In genomic region chr8:122728630-122729029, GRCm38 (mm10) we compare ENCODE assay signal across 22 mouse cellular contexts. TPM values are rescaled to one million over a fixed set of nuclear protein-coding genes. Genes with fewer than 3 reads are reported as not detected.
DNase-seq lines count a peak whose midpoint lies in the region; ATAC-seq lines count a peak whose summit lies in the region.
"Had no signal": no experiment of that assay in that cellular context is flagged by ENCODE, and none has a peak within 500 bp of the region (broad histone marks: within the 10 kb centered on the region; RNA-seq: fewer than 3 reads in every experiment).

No protein-coding gene starts in this region.

- H3K27ac ChIP-seq in hindbrain, embryonic 16.5 days (ENCODE audit: low read depth, low read length): no peak overlapping the region
- H3K27ac ChIP-seq in hindbrain, embryonic 10.5 days: no peak overlapping the region
- no peak overlapping the region for H3K27ac ChIP-seq in midbrain, embryonic 15.5 days
- H3K27ac ChIP-seq in midbrain, embryonic 11.5 days (ENCODE audit: low read depth, low read length): no peak overlapping the region
- peak overlapping the region; percentile 47; the same call in 1 of the 2 replicates for H3K27ac ChIP-seq in limb, embryonic 10.5 days
- no peak overlapping the region for H3K27ac ChIP-seq in limb, embryonic 13.5 days
- H3K27ac ChIP-seq: embryonic facial prominence, embryonic 12.5 days; embryonic facial prominence, embryonic 15.5 days; forebrain, embryonic 15.5 days had no signal

- 26% methylated on average over 3 of the region's 3 CpGs for WGBS in hindbrain, embryonic 16.5 days
- 9% methylated on average over 3 of the region's 3 CpGs for WGBS in hindbrain, embryonic 10.5 days
- WGBS in midbrain, embryonic 15.5 days: 6% methylated on average over 3 of the region's 3 CpGs
- WGBS in midbrain, embryonic 11.5 days: 7% methylated on average over 3 of the region's 3 CpGs
- 15% methylated on average over 3 of the region's 3 CpGs for WGBS in limb, embryonic 10.5 days
- 8% methylated on average over 3 of the region's 3 CpGs for WGBS in limb, embryonic 13.5 days

- no peak overlapping the region for H3K4me3 ChIP-seq in hindbrain, embryonic 16.5 days (ENCODE audit: low read length)
- no peak overlapping the region for H3K4me3 ChIP-seq in hindbrain, embryonic 10.5 days
- H3K4me3 ChIP-seq in midbrain, embryonic 15.5 days: no peak overlapping the region
- H3K4me3 ChIP-seq in midbrain, embryonic 11.5 days (ENCODE audit: low read depth, low read length): no peak overlapping the region
- no peak overlapping the region for H3K4me3 ChIP-seq in limb, embryonic 10.5 days
- H3K4me3 ChIP-seq in limb, embryonic 13.5 days: no peak overlapping the region
- H3K4me3 ChIP-seq: embryonic facial prominence, embryonic 12.5 days; embryonic facial prominence, embryonic 15.5 days; forebrain, embryonic 15.5 days had no signal

- H3K4me2 ChIP-seq in hindbrain, embryonic 16.5 days (ENCODE audit: low read length): no peak overlapping the region
- H3K4me2 ChIP-seq in midbrain, embryonic 15.5 days: no peak overlapping the region
- no peak overlapping the region for H3K4me2 ChIP-seq in midbrain, embryonic 11.5 days
- no peak overlapping the region for H3K4me2 ChIP-seq in limb, embryonic 13.5 days (replicated peaks)
- H3K4me2 ChIP-seq: embryonic facial prominence, embryonic 12.5 days; embryonic facial prominence, embryonic 15.5 days; forebrain, embryonic 15.5 days; heart, embryonic 11.5 days had no signal

- no peak for DNase-seq in hindbrain, embryonic 10.5 days (ENCODE audit: low spot score)
- no peak for DNase-seq in midbrain, embryonic 11.5 days (ENCODE audit: low spot score, missing footprints)
- peak; percentile 38 for DNase-seq in limb, embryonic 10.5 days (ENCODE audit: low spot score)
- DNase-seq in spleen, adult 18-20 months: no peak
- no peak for DNase-seq in urinary bladder, adult 18-20 months (ENCODE audit: low spot score in 2 of 2)
- DNase-seq: adrenal gland, adult 2 months; adrenal gland, postnatal 14 days; cerebellum, adult 11 months; cerebellum, adult 2 months; cerebellum, adult 9-11 months; cerebellum, postnatal 25 days; gastrocnemius, postnatal 10 days; gastrocnemius, postnatal 36 days had no signal

- H3K36me3 ChIP-seq in hindbrain, embryonic 16.5 days (ENCODE audit: control insufficient read depth, insufficient read depth, low read length): no peaks in the 10 kb centered on the region
- no peaks in the 10 kb centered on the region for H3K36me3 ChIP-seq in hindbrain, embryonic 10.5 days
- no peaks in the 10 kb centered on the region for H3K36me3 ChIP-seq in midbrain, embryonic 15.5 days (replicated peaks)
- H3K36me3 ChIP-seq in midbrain, embryonic 11.5 days (ENCODE audit: control insufficient read depth, insufficient read depth, low read length): no peaks in the 10 kb centered on the region
- H3K36me3 ChIP-seq in limb, embryonic 10.5 days: no peaks in the 10 kb centered on the region
- H3K36me3 ChIP-seq in limb, embryonic 13.5 days: no peaks in the 10 kb centered on the region
- H3K36me3 ChIP-seq: embryonic facial prominence, embryonic 12.5 days; embryonic facial prominence, embryonic 15.5 days; forebrain, embryonic 15.5 days had no signal

- H3K9me3 ChIP-seq in hindbrain, embryonic 16.5 days (ENCODE audit: control insufficient read depth, low read length): no peaks in the 10 kb centered on the region
- H3K9me3 ChIP-seq in hindbrain, embryonic 10.5 days: no peaks in the 10 kb centered on the region
- H3K9me3 ChIP-seq in midbrain, embryonic 15.5 days: no peaks in the 10 kb centered on the region
- no peaks in the 10 kb centered on the region for H3K9me3 ChIP-seq in midbrain, embryonic 11.5 days (ENCODE audit: control insufficient read depth, low read length)
- H3K9me3 ChIP-seq in limb, embryonic 10.5 days (replicated peaks): no peaks in the 10 kb centered on the region
- no peaks in the 10 kb centered on the region for H3K9me3 ChIP-seq in limb, embryonic 13.5 days
- H3K9me3 ChIP-seq: embryonic facial prominence, embryonic 12.5 days; embryonic facial prominence, embryonic 15.5 days; forebrain, embryonic 15.5 days had no signal

- no peaks in the 10 kb centered on the region for H3K27me3 ChIP-seq in hindbrain, embryonic 16.5 days (replicated peaks; ENCODE audit: control insufficient read depth, insufficient read depth, low read length)
- peaks cover 14% of the 10 kb centered on the region; the same call in 1 of the 2 replicates for H3K27me3 ChIP-seq in hindbrain, embryonic 10.5 days (ENCODE audit: insufficient read depth, poor library complexity, severe bottlenecking)
- no peaks in the 10 kb centered on the region for H3K27me3 ChIP-seq in midbrain, embryonic 15.5 days (replicated peaks)
- no peaks in the 10 kb centered on the region for H3K27me3 ChIP-seq in midbrain, embryonic 11.5 days (ENCODE audit: control insufficient read depth, insufficient read depth, low read length)
- peaks cover 30% of the 10 kb centered on the region for H3K27me3 ChIP-seq in limb, embryonic 10.5 days (ENCODE audit: low read depth, poor library complexity, severe bottlenecking)
- H3K27me3 ChIP-seq in limb, embryonic 13.5 days: no peaks in the 10 kb centered on the region; the same call in 1 of the 2 replicates
- H3K27me3 ChIP-seq: embryonic facial prominence, embryonic 12.5 days; embryonic facial prominence, embryonic 15.5 days; forebrain, embryonic 15.5 days had no signal

- H3K4me1 ChIP-seq in hindbrain, embryonic 16.5 days (ENCODE audit: control insufficient read depth, insufficient read depth, low read depth, low read length): no peaks in the 10 kb centered on the region; the same call in 1 of the 2 replicates
- H3K4me1 ChIP-seq in hindbrain, embryonic 10.5 days (replicated peaks): peaks cover 14% of the 10 kb centered on the region; the same call in 1 of the 2 replicates
- H3K4me1 ChIP-seq in midbrain, embryonic 15.5 days: peaks cover 4% of the 10 kb centered on the region; the same call in 1 of the 2 replicates
- H3K4me1 ChIP-seq in midbrain, embryonic 11.5 days (ENCODE audit: control insufficient read depth, insufficient read depth, low read length): no peaks in the 10 kb centered on the region
- peaks cover 20% of the 10 kb centered on the region for H3K4me1 ChIP-seq in limb, embryonic 10.5 days
- peaks cover 12% of the 10 kb centered on the region for H3K4me1 ChIP-seq in limb, embryonic 13.5 days
- H3K4me1 ChIP-seq: embryonic facial prominence, embryonic 12.5 days had no signal

- ATAC-seq in hindbrain, embryonic 16.5 days: peak; percentile 29; the same call in 1 of the 2 replicates
- ATAC-seq in midbrain, embryonic 15.5 days (replicated peaks): 0 out of 2 replicates have a peak, but pooled peaks have one; percentile 56
- no peak for ATAC-seq in midbrain, embryonic 11.5 days (ENCODE audit: low FRiP score)
- no peak for ATAC-seq in limb, embryonic 13.5 days (ENCODE audit: low FRiP score, low read depth)
- ATAC-seq: CD4-positive, CD25-positive, alpha-beta regulatory T cell, adult 4 months; forebrain, embryonic 15.5 days; inflammation-experienced regulatory T-cells, adult 6 months had no signal

- H3K9ac ChIP-seq in hindbrain, embryonic 16.5 days (ENCODE audit: low read depth, low read length): no peak overlapping the region
- H3K9ac ChIP-seq in midbrain, embryonic 15.5 days: no peak overlapping the region
- no peak overlapping the region for H3K9ac ChIP-seq in midbrain, embryonic 11.5 days (ENCODE audit: low read length)
- peak overlapping the region; percentile 26 for H3K9ac ChIP-seq in limb, embryonic 13.5 days
- H3K9ac ChIP-seq: embryonic facial prominence, embryonic 12.5 days; embryonic facial prominence, embryonic 15.5 days; forebrain, embryonic 15.5 days had no signal

RNA-seq across cellular contexts. Expression of gene Cbfa2t3, which starts 29.7 kb away (rescaled TPM):
- polyA plus RNA-seq in hindbrain, embryonic 16.5 days (2015; fragmentation: Nextera tagmentation; extraction: Ambion mirVana): 12.6 and 18.3 TPM in 2 replicates
- 2.2 and 5.4 TPM in 2 replicates for polyA plus RNA-seq in hindbrain, embryonic 10.5 days (2016; fragmentation: Nextera tagmentation; extraction: Ambion mirVana)
- polyA plus RNA-seq in midbrain, embryonic 15.5 days (2015; fragmentation: Nextera tagmentation; extraction: Ambion mirVana): 20.2 and 21.4 TPM in 2 replicates
- polyA plus RNA-seq in midbrain, embryonic 11.5 days (2014; fragmentation: Nextera tagmentation; extraction: Ambion mirVana): 6.1 and 6.4 TPM in 2 replicates
- 2.0 and 2.8 TPM in 2 replicates for polyA plus RNA-seq in limb, embryonic 10.5 days (2016; fragmentation: Nextera tagmentation; extraction: Ambion mirVana)
- polyA plus RNA-seq in limb, embryonic 13.5 days (2015; fragmentation: Nextera tagmentation; extraction: Ambion mirVana): 4.3 and 4.8 TPM in 2 replicates

RNA-seq across cellular contexts. Expression of gene Acsf3, which starts 46.7 kb away (rescaled TPM):
- polyA plus RNA-seq in hindbrain, embryonic 16.5 days (2015; fragmentation: Nextera tagmentation; extraction: Ambion mirVana): 17.8 and 19.3 TPM in 2 replicates
- polyA plus RNA-seq in hindbrain, embryonic 10.5 days (2016; fragmentation: Nextera tagmentation; extraction: Ambion mirVana): 16.5 and 18.0 TPM in 2 replicates
- 16.4 and 18.3 TPM in 2 replicates for polyA plus RNA-seq in midbrain, embryonic 15.5 days (2015; fragmentation: Nextera tagmentation; extraction: Ambion mirVana)
- polyA plus RNA-seq in midbrain, embryonic 11.5 days (2014; fragmentation: Nextera tagmentation; extraction: Ambion mirVana): 13.9 and 14.9 TPM in 2 replicates
- polyA plus RNA-seq in limb, embryonic 10.5 days (2016; fragmentation: Nextera tagmentation; extraction: Ambion mirVana): 18.6 and 19.2 TPM in 2 replicates
- polyA plus RNA-seq in limb, embryonic 13.5 days (2015; fragmentation: Nextera tagmentation; extraction: Ambion mirVana): 18.2 and 19.8 TPM in 2 replicates

Comparison
In these comparisons a context has a peak if more than half of its experiments do, and no peak if none do; other contexts are left out.
1. ATAC-seq: peak in hindbrain, embryonic 16.5 days (single experiment) and midbrain, embryonic 15.5 days (single experiment); none in midbrain, embryonic 11.5 days (single experiment) and limb, embryonic 13.5 days (single experiment).